Mouse (Mus musculus) neutrophil, adult 5-6 weeks (primary cell): ENCODE measurements at regions not wholly inside any gene's neighbourhood (a gene's known extent, or its start where the extent isn't known, plus 50 kb on each side); places are given as distances from the start of the nearest gene placed in this dataset.
A peak's percentile ranks its signal among the peaks of the same experiment; 100 is the strongest.

Source experiments
- ATAC-seq: fragments of 151-379, 151-347 bp; 2 replicates; pipeline ENCODE4 v1.8.0; 2017; ENCODE audit warnings: mild to moderate bottlenecking, moderate TSS enrichment; ENCODE audit not compliant: insufficient number of reproducible peaks, poor library complexity, low FRiP score, severe bottlenecking; ENCODE audit errors: extremely low read depth

- ATAC-seq: no peak
These were observed 70.3 kb upstream of the Mbnl1 start for GRCm38 (mm10) chr3:60402251-60402830.

GRCm38 (mm10) chr3:60407426-60407825 lies 65.2 kb upstream of the Mbnl1 start:
- no peak for ATAC-seq

DNA sequence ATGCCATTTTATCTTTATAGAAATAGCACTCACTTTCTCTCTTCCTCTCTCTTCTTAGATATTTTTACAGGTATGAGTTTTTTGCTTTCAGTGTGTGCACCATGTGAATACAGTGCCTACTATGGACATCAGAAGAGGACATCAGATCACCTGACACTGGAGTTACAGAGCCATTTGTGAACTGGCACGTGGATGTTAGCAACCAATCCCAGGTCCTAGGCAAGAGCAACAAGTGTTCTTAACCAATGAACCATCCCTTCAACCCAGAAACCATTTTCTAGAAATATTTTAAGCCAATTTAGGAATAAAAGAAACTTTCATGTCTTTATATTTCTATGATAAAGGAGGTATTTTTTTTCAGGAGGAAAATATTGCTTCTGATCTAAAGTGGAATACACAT lies 64.7 kb upstream of the Mbnl1 start:
- ATAC-seq: peak; percentile 56; the same call in 1 of the 2 replicates

GRCm38 (mm10) chr3:60408553-60409282 lies 63.9 kb upstream of the Mbnl1 start:
- ATAC-seq: peak; percentile 30; the same call in 1 of the 2 replicates

DNA sequence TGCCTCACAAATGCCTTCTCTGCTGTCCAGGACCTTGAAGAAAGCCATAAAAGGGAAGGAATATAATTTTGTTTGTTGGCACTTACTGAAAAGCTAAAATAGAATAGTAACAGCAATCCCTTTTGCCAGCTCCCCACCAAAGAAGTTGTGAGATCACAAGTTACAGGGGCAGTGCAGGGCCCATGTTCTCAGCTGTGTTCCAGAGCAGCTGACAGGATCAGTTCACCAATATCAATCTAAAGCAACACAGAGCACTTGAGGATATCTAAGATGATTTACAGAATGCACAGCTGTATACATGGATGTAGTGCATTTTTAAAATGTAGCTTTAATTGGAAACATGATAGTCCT lies 63.4 kb upstream of the Mbnl1 start:
- no peak for ATAC-seq

DNA sequence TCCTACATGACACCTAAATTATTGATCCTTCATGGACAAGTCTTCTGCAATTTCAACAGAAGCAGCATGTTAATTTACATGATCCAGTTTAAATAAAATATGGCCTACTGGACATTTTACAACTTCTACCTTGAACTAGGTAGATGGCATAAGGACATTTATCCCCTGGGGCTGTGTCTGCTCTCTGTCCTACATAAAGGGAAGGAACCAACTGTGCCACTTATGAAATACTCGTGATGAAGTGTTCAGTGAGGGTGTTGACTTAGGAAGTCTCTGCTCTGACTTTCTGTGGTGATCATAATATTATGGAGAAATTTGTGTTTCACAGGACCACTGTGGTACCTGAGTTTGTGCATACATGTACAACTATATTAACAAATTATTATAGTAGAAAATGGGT lies 60.9 kb upstream of the Mbnl1 start:
- ATAC-seq: no peak

- ATAC-seq: no peak
These were observed 60.4 kb upstream of the Mbnl1 start for GRCm38 (mm10) chr3:60412206-60412605.

- ATAC-seq: peak; percentile 81; the same call in 1 of the 2 replicates
These were observed 58.9 kb upstream of the Mbnl1 start for GRCm38 (mm10) chr3:60413749-60414148.

- no peak for ATAC-seq
These were observed 55.6 kb upstream of the Mbnl1 start for GRCm38 (mm10) chr3:60417001-60417400.

DNA sequence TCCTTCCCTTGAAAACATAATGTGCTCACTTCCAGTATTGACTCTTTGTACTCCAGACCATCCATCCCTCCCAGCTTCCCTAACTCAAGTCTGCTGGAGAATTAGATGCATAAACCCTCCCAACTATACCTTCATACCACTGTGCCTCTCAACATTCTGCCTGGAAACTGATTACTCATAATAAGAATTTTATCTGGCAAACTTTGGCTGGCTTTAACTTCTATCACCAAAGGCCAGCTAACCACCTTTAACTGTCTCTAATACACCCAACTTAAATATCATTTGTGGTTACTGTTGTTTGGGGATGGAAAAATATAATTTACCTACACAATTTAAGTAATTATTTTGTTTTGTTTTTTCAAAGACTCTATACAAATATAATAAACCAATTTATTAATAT lies 54.0 kb upstream of the Mbnl1 start:
- no peak for ATAC-seq

DNA sequence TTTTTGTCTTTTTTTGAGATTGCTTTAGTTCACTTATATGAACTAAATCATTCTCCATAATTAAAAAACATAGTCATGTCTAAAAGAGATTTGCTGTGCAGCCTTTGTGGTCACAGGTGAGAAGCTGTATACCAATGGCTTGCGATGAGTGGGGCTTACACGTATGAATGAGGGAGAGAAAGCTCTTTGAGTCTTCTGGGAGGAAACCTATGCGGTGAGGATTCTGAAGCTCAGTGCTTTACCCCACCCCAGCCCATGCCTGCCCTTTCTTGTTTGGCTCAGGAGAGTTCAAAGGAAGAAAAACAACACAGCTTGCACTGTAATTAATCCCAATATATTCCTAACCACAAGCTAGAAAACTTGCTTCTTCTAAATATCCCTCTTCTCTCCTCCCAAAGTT lies 53.4 kb upstream of the Mbnl1 start:
- ATAC-seq: no peak
